Mouse (Mus musculus) E14TG2a.4 (cell line): ENCODE results near the gene Dll1.

Source experiments
- CTCF ChIP-seq: conservative IDR thresholded peaks from 2 replicates; pipeline ENCODE4 v1.5.1; 2014; ENCODE audit warnings: low read length
- NANOG ChIP-seq: IDR thresholded peaks from 2 replicates; pipeline ENCODE4 v1.6.1; 2014; ENCODE audit warnings: borderline replicate concordance, low read length, mixed read lengths
- POU5F1 ChIP-seq: IDR thresholded peaks from 2 replicates; pipeline ENCODE4 v1.6.1; 2014; ENCODE audit warnings: low read length, borderline replicate concordance

- TF ChIP-seq CTCF: no peak
- TF ChIP-seq POU5F1: no peak
- TF ChIP-seq NANOG: no peak
These were observed 50.5 kb downstream of the Dll1 start for GRCm38 (mm10) chr17:15325976-15326842.
